Mouse (Mus musculus) testis, adult 10 weeks (tissue): ENCODE measurements around the gene Kansl1. TPM values are rescaled to one million over a fixed set of nuclear protein-coding genes. Genes with fewer than 3 reads are reported as not detected.

Source experiments
- polyA plus RNA-seq: library from polyadenylated mRNA; stranded (reverse); fragments of 350-450 nt; fragmentation: Illumina TruSeq; extraction: RNeasy Lipid Tissue Mini Kit (QIAGEN cat#74804); gene quantifications from one replicate; pipeline ENCODE4 v1.2.3, GENCODE M21; 2014; ENCODE audit warnings: low read depth, low replicate concordance

The Kansl1 gene
- 40.8 TPM for polyA plus RNA-seq

GRCm38 (mm10) chr11:104468751-104469268 is at the start of gene Kansl1:
Kansl1 (minus strand) TSS chr11:104468861.

Other genes with a start within 250 kb of the Kansl1 start
- gene Mapt, start 237.5 kb downstream of the Kansl1 start, polyA plus RNA-seq = 0.50 TPM
- gene Cdc27, start 81.8 kb upstream of the Kansl1 start, polyA plus RNA-seq = 261 TPM
- 3.5 TPM for gene Myl4, start 81.8 kb upstream of the Kansl1 start, polyA plus RNA-seq
- 0.59 TPM for gene Itgb3, start 139.1 kb upstream of the Kansl1 start, polyA plus RNA-seq
- 37.2 TPM for gene Gm11639, start 216.8 kb upstream of the Kansl1 start, polyA plus RNA-seq